Mouse (Mus musculus) limb, embryonic 14.5 days (tissue): ENCODE measurements at regions not wholly inside any gene's neighbourhood (a gene's known extent, or its start where the extent isn't known, plus 50 kb on each side); places are given as distances from the start of the nearest gene placed in this dataset.

ENCODE experiments used
- ATAC-seq: fragments of 200-750 bp; cut with Nextera tagmentation; 2 replicates; pipeline ENCODE4 v1.8.0; 2017; ENCODE audit warnings: low read depth, moderate number of reproducible peaks, moderate TSS enrichment; ENCODE audit not compliant: low FRiP score
- DNase-seq: peaks from one replicate; pipeline ENCODE4 v3.0.0-alpha.2; 2015; ENCODE audit warnings: low spot score
- H3K27ac ChIP-seq: fragments of 300-500 bp; sonication (generic); replicated peaks from 2 replicates; pipeline ENCODE4 v1.5.1; 2014; ENCODE audit warnings: low read depth, mild to moderate bottlenecking, low read length, moderate library complexity, mixed read lengths
- H3K27me3 ChIP-seq: fragments of 300-500 bp; sonication (generic); 2 replicates; pipeline ENCODE4 v1.6.1; 2014; ENCODE audit warnings: low read length, mixed read lengths; ENCODE audit not compliant: control insufficient read depth, insufficient read depth
- H3K36me3 ChIP-seq: fragments of 300-500 bp; sonication (generic); 2 replicates; pipeline ENCODE4 v1.6.1; 2014; ENCODE audit warnings: mild to moderate bottlenecking, low read length, moderate library complexity, mixed read lengths; ENCODE audit not compliant: control insufficient read depth, insufficient read depth
- H3K4me1 ChIP-seq: fragments of 300-500 bp; sonication (generic); 2 replicates; pipeline ENCODE4 v1.6.1; 2014; ENCODE audit warnings: antibody characterized with exemption, low read length, mixed read lengths; ENCODE audit not compliant: control insufficient read depth, insufficient read depth
- H3K4me2 ChIP-seq: fragments of 300-500 bp; sonication (generic); replicated peaks from 2 replicates; pipeline ENCODE4 v1.6.1; 2014; ENCODE audit warnings: low read depth, mild to moderate bottlenecking, low read length, moderate library complexity; ENCODE audit not compliant: severe bottlenecking
- H3K4me3 ChIP-seq: fragments of 300-500 bp; sonication (generic); replicated peaks from 2 replicates; pipeline ENCODE4 v1.5.1; 2014; ENCODE audit warnings: low read length
- H3K9ac ChIP-seq: fragments of 300-500 bp; sonication (generic); 2 replicates; pipeline ENCODE4 v1.6.1; 2014; ENCODE audit warnings: mild to moderate bottlenecking, low read depth, low read length, moderate library complexity; ENCODE audit not compliant: severe bottlenecking
- H3K9me3 ChIP-seq: fragments of 300-500 bp; sonication (generic); 2 replicates; pipeline ENCODE4 v1.6.1; 2016; ENCODE audit warnings: low read length; ENCODE audit not compliant: control insufficient read depth
- POLR2A ChIP-seq: fragments of 200-500 bp; IDR thresholded peaks from 2 replicates; pipeline ENCODE4 v1.8.0; 2012; ENCODE audit warnings: inconsistent platforms, mild to moderate bottlenecking, moderate library complexity, borderline replicate concordance; ENCODE audit not compliant: insufficient read depth, insufficient read length; ENCODE audit errors: extremely low read depth
- WGBS: fragments of 180-500 bp; shearing (Covaris S2); extraction: QIAGEN DNeasy Blood & Tissue Kit; methylation state at CpG from one replicate; pipeline ENCODE4 v1.1.7; 2014; 5-methylcytosine and 5-hydroxymethylcytosine counted together

GRCm38 (mm10) chrX:76200607-76201006, 63.5 kb upstream of the Cldn34b3 start:
- ATAC-seq (no peak), DNase-seq (no peak)
- no peaks in the 10 kb centered on the region for H3K4me1 ChIP-seq
- H3K9ac ChIP-seq = no peak overlapping the region
- no peaks in the 10 kb centered on the region for H3K27me3 ChIP-seq
- no peak overlapping the region for H3K4me3 ChIP-seq
- no peak overlapping the region for H3K27ac ChIP-seq
- WGBS = 63% methylated on average over 1 of the region's 1 CpGs
- no peaks in the 10 kb centered on the region for H3K36me3 ChIP-seq
- no peaks in the 10 kb centered on the region for H3K9me3 ChIP-seq
- H3K4me2 ChIP-seq = no peak overlapping the region
- no peak for TF ChIP-seq POLR2A

- no peaks in the 10 kb centered on the region for H3K9me3 ChIP-seq
- no peaks in the 10 kb centered on the region for H3K36me3 ChIP-seq
- no peak overlapping the region for H3K4me2 ChIP-seq
- no peaks in the 10 kb centered on the region for H3K27me3 ChIP-seq
- no peak for TF ChIP-seq POLR2A
- H3K4me3 ChIP-seq = no peak overlapping the region
- no peaks in the 10 kb centered on the region for H3K4me1 ChIP-seq
- 26% methylated on average over 4 of the region's 4 CpGs for WGBS
- ATAC-seq = no peak
- H3K27ac ChIP-seq = no peak overlapping the region
- no peak overlapping the region for H3K9ac ChIP-seq
- peak; percentile 45 for DNase-seq
These were observed 62.7 kb upstream of the Cldn34b3 start for GRCm38 (mm10) chrX:76201366-76201765.
